Mouse (Mus musculus) liver, adult 2 months (tissue): Measurements from ENCODE around the gene Ier2.

ENCODE experiments used
- CTCF ChIP-seq: fragments of 200-500 bp; IDR thresholded peaks from 2 replicates; pipeline ENCODE4 v1.5.1; 2011; ENCODE audit warnings: low read depth, low read length, control low read depth
- POLR2A ChIP-seq: fragments of 200-500 bp; IDR thresholded peaks from 2 replicates; pipeline ENCODE4 v1.6.1; 2011; ENCODE audit warnings: low read length, control low read depth; ENCODE audit not compliant: insufficient read depth; ENCODE audit errors: extremely low read depth

- TF ChIP-seq POLR2A (no peak), CTCF (peak; percentile 9; the same call in 1 of the 2 replicates)
These were observed 24.5 kb upstream of the Ier2 start for GRCm38 (mm10) chr8:84687003-84687704.
